Mouse (Mus musculus) neural tube, embryonic 11.5 days (tissue): Measurements from ENCODE around the gene Ednrb. TPM values are rescaled to one million over a fixed set of nuclear protein-coding genes. Genes with fewer than 3 reads are reported as not detected.

Experiments
- ATAC-seq: fragments of 200-750 bp; cut with Nextera tagmentation; 2 replicates; pipeline ENCODE4 v1.8.0; 2017; ENCODE audit warnings: moderate number of reproducible peaks, mild to moderate bottlenecking, moderate TSS enrichment, moderate library complexity; ENCODE audit not compliant: insufficient read depth, low FRiP score, low TSS enrichment
- DNase-seq: peaks from one replicate; pipeline ENCODE4 v3.0.0-alpha.2; 2015; ENCODE audit warnings: low spot score
- H3K27ac ChIP-seq: fragments of 300-500 bp; sonication (generic); 2 replicates; pipeline ENCODE4 v1.5.1; 2014; ENCODE audit warnings: low read depth, mild to moderate bottlenecking, low read length
- H3K27me3 ChIP-seq: fragments of 300-500 bp; sonication (generic); 2 replicates; pipeline ENCODE4 v1.6.1; 2014; ENCODE audit warnings: mild to moderate bottlenecking, low read length, mixed read lengths; ENCODE audit not compliant: control insufficient read depth, insufficient read depth
- H3K36me3 ChIP-seq: fragments of 300-500 bp; sonication (generic); 2 replicates; pipeline ENCODE4 v1.6.1; 2014; ENCODE audit warnings: mild to moderate bottlenecking, low read length, moderate library complexity, mixed read lengths; ENCODE audit not compliant: control insufficient read depth, insufficient read depth
- H3K4me1 ChIP-seq: fragments of 300-500 bp; sonication (generic); 2 replicates; pipeline ENCODE4 v1.6.1; 2014; ENCODE audit warnings: low read length, mixed read lengths; ENCODE audit not compliant: control insufficient read depth, insufficient read depth
- H3K4me2 ChIP-seq: fragments of 300-500 bp; sonication (generic); 2 replicates; pipeline ENCODE4 v1.6.1; 2014; ENCODE audit warnings: low read depth, mild to moderate bottlenecking, moderate library complexity
- H3K4me3 ChIP-seq: fragments of 300-500 bp; sonication (generic); 2 replicates; pipeline ENCODE4 v1.5.1; 2014; ENCODE audit warnings: low read depth, low read length
- H3K9ac ChIP-seq: fragments of 300-500 bp; sonication (generic); 2 replicates; pipeline ENCODE4 v1.6.1; 2014; ENCODE audit warnings: mild to moderate bottlenecking, low read length
- H3K9me3 ChIP-seq: fragments of 300-500 bp; sonication (generic); 2 replicates; pipeline ENCODE4 v1.6.1; 2016; ENCODE audit warnings: low read length; ENCODE audit not compliant: control insufficient read depth
- WGBS: fragments of 180-500 bp; shearing (Covaris S2); extraction: QIAGEN DNeasy Blood & Tissue Kit; methylation state at CpG from one replicate; pipeline ENCODE4 v1.1.7; 2014; 5-methylcytosine and 5-hydroxymethylcytosine counted together
- polyA plus RNA-seq: library from polyadenylated mRNA; unstranded; fragments of >200 nt; fragmentation: Nextera tagmentation; extraction: Ambion mirVana; gene quantifications from 2 replicates; pipeline ENCODE4 v1.2.1, GENCODE M21; 2014

The Ednrb gene
- polyA plus RNA-seq, 1 experiment from 2014 or later = 179 TPM

- H3K4me1 ChIP-seq = no peaks in the 10 kb centered on the region
- WGBS = 67% methylated on average over 7 of the region's 7 CpGs
- no peaks in the 10 kb centered on the region for H3K27me3 ChIP-seq
- H3K36me3 ChIP-seq = no peaks in the 10 kb centered on the region
- H3K9me3 ChIP-seq = no peaks in the 10 kb centered on the region
- H3K4me2 ChIP-seq = no peak overlapping the region
- ATAC-seq (no peak), DNase-seq (no peak)
- no peak overlapping the region for H3K27ac ChIP-seq
- no peak overlapping the region for H3K9ac ChIP-seq
- no peak overlapping the region for H3K4me3 ChIP-seq
These were observed 6.1 kb upstream of the Ednrb start for GRCm38 (mm10) chr14:103850071-103850845.

- no peaks in the 10 kb centered on the region for H3K36me3 ChIP-seq
- no peak overlapping the region for H3K9ac ChIP-seq
- no peak overlapping the region for H3K4me2 ChIP-seq
- 94% methylated on average over 2 of the region's 2 CpGs for WGBS
- H3K4me3 ChIP-seq = no peak overlapping the region
- ATAC-seq = no peak
- DNase-seq = no peak
- peaks cover 5% of the 10 kb centered on the region; the same call in 1 of the 2 replicates for H3K4me1 ChIP-seq
- H3K27ac ChIP-seq = no peak overlapping the region
- no peaks in the 10 kb centered on the region for H3K27me3 ChIP-seq
- H3K9me3 ChIP-seq = no peaks in the 10 kb centered on the region
These were observed 1.5 kb upstream of the Ednrb start for GRCm38 (mm10) chr14:103845716-103846115.

DNA sequence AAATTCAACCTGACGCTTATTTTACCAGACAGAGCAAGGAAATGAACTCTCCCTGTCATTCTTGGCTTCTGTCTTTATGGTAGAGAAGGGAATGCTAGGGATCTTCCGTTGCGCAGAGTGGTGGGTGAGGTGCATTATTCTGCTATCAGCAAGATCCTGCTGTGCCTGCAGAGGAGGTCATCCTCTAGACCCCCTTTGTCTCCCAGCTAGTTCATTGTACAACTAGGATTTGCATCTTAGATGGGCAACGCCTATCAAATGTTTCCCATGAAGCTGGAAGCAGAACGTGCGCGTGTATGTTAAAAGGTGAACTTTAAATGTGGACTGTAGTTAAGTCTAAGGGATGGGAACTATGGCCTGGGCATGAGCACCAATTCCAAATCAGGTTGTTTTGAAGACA lies 742 bp upstream of the Ednrb start:
- no peak overlapping the region for H3K4me2 ChIP-seq
- ATAC-seq (no peak), DNase-seq (no peak)
- H3K27ac ChIP-seq = 0 out of 2 replicates have a peak overlapping the region, but pooled peaks have one; percentile 56
- H3K27me3 ChIP-seq = no peaks in the 10 kb centered on the region
- H3K9ac ChIP-seq = no peak overlapping the region
- H3K4me1 ChIP-seq = peaks cover 5% of the 10 kb centered on the region; the same call in 1 of the 2 replicates
- no peaks in the 10 kb centered on the region for H3K36me3 ChIP-seq
- 71% methylated on average over 7 of the region's 7 CpGs for WGBS
- H3K9me3 ChIP-seq = no peaks in the 10 kb centered on the region
- H3K4me3 ChIP-seq = no peak overlapping the region

- H3K4me1 ChIP-seq = peaks cover 5% of the 10 kb centered on the region; the same call in 1 of the 2 replicates
- H3K36me3 ChIP-seq = no peaks in the 10 kb centered on the region
- WGBS = under 1% methylated on average over 30 of the region's 30 CpGs
- no peaks in the 10 kb centered on the region for H3K27me3 ChIP-seq
- DNase-seq (peak; percentile 65), ATAC-seq (peak; percentile 76)
- peak overlapping the region; percentile 92 for H3K27ac ChIP-seq
- H3K9me3 ChIP-seq = no peaks in the 10 kb centered on the region
- peak overlapping the region; percentile 75 for H3K9ac ChIP-seq
- H3K4me2 ChIP-seq = peak overlapping the region; percentile 71
- H3K4me3 ChIP-seq = peak overlapping the region; percentile 67
These were observed 716 bp downstream of the Ednrb start for GRCm38 (mm10) chr14:103843371-103844001.

DNA sequence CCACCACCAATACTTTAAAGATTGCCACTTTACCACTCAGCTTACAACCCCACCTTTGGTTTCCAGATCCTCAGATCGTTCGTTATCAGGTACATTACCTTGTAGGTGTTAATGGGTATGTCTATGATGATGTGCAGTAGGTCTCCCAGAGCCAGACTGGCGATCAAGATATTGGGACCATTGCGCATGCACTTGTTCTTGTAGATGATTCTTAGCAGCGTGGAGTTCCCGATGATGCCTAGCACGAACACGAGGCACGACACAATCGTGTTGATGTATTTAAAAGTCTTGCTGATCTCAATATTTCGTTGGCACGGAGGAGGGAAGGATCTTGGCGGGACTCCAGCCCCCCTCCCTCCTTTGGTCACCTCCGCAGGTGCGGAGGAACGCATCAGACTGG lies 1.3 kb downstream of the Ednrb start:
- 11% methylated on average over 16 of the region's 16 CpGs for WGBS
- no peak for DNase-seq
- H3K27ac ChIP-seq = peak overlapping the region; percentile 92

DNA sequence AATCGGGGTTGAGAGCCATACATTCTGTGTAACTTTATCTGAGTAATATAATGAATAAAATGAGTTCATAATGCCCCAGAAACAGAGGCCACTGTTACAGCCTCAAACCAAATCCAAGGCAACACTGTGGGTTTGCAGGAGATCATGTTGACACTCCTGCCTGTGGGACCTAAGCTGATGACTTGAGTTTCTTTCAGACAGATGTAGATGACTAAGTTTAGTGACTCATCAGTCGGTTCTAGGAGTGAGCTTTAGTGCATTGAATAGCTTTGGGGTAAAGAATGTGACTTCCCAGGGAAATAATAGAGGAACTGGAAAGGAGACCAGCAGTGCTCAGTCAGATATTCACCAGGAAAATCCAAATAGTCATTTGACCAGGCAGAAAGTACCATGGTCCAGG lies 3.8 kb downstream of the Ednrb start:
- ATAC-seq = no peak
- H3K27ac ChIP-seq = no peak overlapping the region
- 84% methylated on average over 2 of the region's 2 CpGs for WGBS
- peak overlapping the region; percentile 71 for H3K4me2 ChIP-seq
- no peaks in the 10 kb centered on the region for H3K36me3 ChIP-seq
- H3K4me1 ChIP-seq = peaks cover 7% of the 10 kb centered on the region; the same call in 1 of the 2 replicates
- DNase-seq = no peak
- no peak overlapping the region for H3K4me3 ChIP-seq
- H3K27me3 ChIP-seq = no peaks in the 10 kb centered on the region
- no peak overlapping the region for H3K9ac ChIP-seq
- H3K9me3 ChIP-seq = no peaks in the 10 kb centered on the region

More for the DNA sequence above, 1.3 kb downstream of the Ednrb start:
- Histone ChIP-seq H3K9me3 (no peaks in the 10 kb centered on the region), H3K27me3 (no peaks in the 10 kb centered on the region), H3K4me3 (peak overlapping the region; percentile 67), H3K4me1 (peaks cover 5% of the 10 kb centered on the region; the same call in 1 of the 2 replicates), H3K36me3 (no peaks in the 10 kb centered on the region), H3K9ac (peak overlapping the region; percentile 75), H3K4me2 (peak overlapping the region; percentile 71)
- no peak for ATAC-seq

GRCm38 (mm10) chr14:103838887-103839286 lies 5.3 kb downstream of the Ednrb start:
- no peak overlapping the region for H3K27ac ChIP-seq
- WGBS = 89% methylated on average over 5 of the region's 5 CpGs
- no peak overlapping the region for H3K4me3 ChIP-seq
- no peaks in the 10 kb centered on the region for H3K36me3 ChIP-seq
- peaks cover 7% of the 10 kb centered on the region; the same call in 1 of the 2 replicates for H3K4me1 ChIP-seq
- H3K9me3 ChIP-seq = no peaks in the 10 kb centered on the region
- DNase-seq = no peak
- H3K4me2 ChIP-seq = peak overlapping the region; percentile 14
- no peaks in the 10 kb centered on the region for H3K27me3 ChIP-seq
- H3K9ac ChIP-seq = no peak overlapping the region
- no peak for ATAC-seq

DNA sequence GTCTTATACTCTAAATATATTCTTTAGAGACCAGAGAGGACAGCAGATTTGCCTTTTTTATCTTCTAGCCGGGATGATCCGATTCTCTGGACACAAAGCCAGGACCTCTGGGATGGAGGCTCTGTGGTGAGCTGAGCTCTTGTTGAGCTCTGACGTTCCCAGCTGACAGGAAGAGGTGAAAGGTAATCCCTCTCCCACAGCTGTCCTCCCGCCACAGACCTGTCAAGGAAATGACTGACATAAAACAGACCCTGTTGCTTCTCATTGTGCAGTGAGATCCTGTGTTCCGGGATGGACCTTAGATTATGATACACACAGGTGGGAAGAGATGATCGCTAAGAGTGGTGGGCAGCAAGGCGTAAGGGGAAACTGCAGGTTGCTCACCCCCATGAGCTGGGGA lies 9.6 kb downstream of the Ednrb start:
- Histone ChIP-seq H3K4me1 (0 out of 2 replicates have a peak, but pooled peaks cover 2% of the 10 kb centered on the region), H3K4me3 (no peak overlapping the region), H3K36me3 (no peaks in the 10 kb centered on the region), H3K27me3 (no peaks in the 10 kb centered on the region), H3K4me2 (no peak overlapping the region), H3K9me3 (no peaks in the 10 kb centered on the region), H3K27ac (no peak overlapping the region), H3K9ac (no peak overlapping the region)
- WGBS = 64% methylated on average over 7 of the region's 7 CpGs
- no peak for DNase-seq
- ATAC-seq = no peak
